Mouse (Mus musculus) limb, embryonic 12.5 days (tissue): ENCODE measurements at regions not wholly inside any gene's neighbourhood (a gene's known extent, or its start where the extent isn't known, plus 50 kb on each side); places are given as distances from the start of the nearest gene placed in this dataset.
A peak's percentile ranks its signal among the peaks of the same experiment; 100 is the strongest.
"Not testable (repeated sequence)": the region's sequence is repeated elsewhere in the genome, so short reads cannot be mapped to it uniquely, and the experiment has no call there.

Experiments
- ATAC-seq: fragments of 200-750 bp; cut with Nextera tagmentation; 2 replicates; pipeline ENCODE4 v1.8.0; 2017; ENCODE audit warnings: low read depth, moderate TSS enrichment; ENCODE audit not compliant: insufficient number of reproducible peaks, insufficient read depth, low FRiP score, low TSS enrichment
- H3K27ac ChIP-seq: fragments of 300-500 bp; sonication (generic); 2 replicates; pipeline ENCODE4 v1.5.1; 2016; ENCODE audit warnings: mild to moderate bottlenecking, moderate library complexity
- H3K27me3 ChIP-seq: fragments of 300-500 bp; sonication (generic); 2 replicates; pipeline ENCODE4 v1.6.1; 2016; ENCODE audit warnings: mild to moderate bottlenecking, moderate library complexity
- H3K36me3 ChIP-seq: fragments of 300-500 bp; sonication (generic); 2 replicates; pipeline ENCODE4 v1.6.1; 2016; ENCODE audit warnings: mild to moderate bottlenecking, moderate library complexity
- H3K4me1 ChIP-seq: fragments of 300-500 bp; sonication (generic); replicated peaks from 2 replicates; pipeline ENCODE4 v1.6.1; 2016
- H3K4me2 ChIP-seq: fragments of 300-500 bp; sonication (generic); 2 replicates; pipeline ENCODE4 v1.6.1; 2016; ENCODE audit warnings: mild to moderate bottlenecking, moderate library complexity
- H3K4me3 ChIP-seq: fragments of 300-500 bp; sonication (generic); replicated peaks from 2 replicates; pipeline ENCODE4 v1.5.1; 2016; ENCODE audit warnings: mild to moderate bottlenecking
- H3K9ac ChIP-seq: fragments of 300-500 bp; sonication (generic); replicated peaks from 2 replicates; pipeline ENCODE4 v1.6.1; 2016; ENCODE audit warnings: mild to moderate bottlenecking, moderate library complexity
- H3K9me3 ChIP-seq: fragments of 300-500 bp; sonication (generic); 2 replicates; pipeline ENCODE4 v1.6.1; 2016; ENCODE audit warnings: mild to moderate bottlenecking, moderate library complexity
- WGBS: fragments of 180-500 bp; shearing (Covaris S2); methylation state at CpG from one replicate; pipeline ENCODE4 v1.1.7; 2016; 5-methylcytosine and 5-hydroxymethylcytosine counted together

- WGBS, result 93% methylated on average over 3 of the region's 3 CpGs
Observed at GRCm38 (mm10) chr12:25529537-25529936, 432.6 kb upstream of the Id2 start.

GRCm38 (mm10) chr12:25526639-25527038, 429.7 kb upstream of the Id2 start:
- Histone ChIP-seq H3K4me2 (no peak overlapping the region), H3K9ac (no peak overlapping the region), H3K4me1 (peaks cover 7% of the 10 kb centered on the region; the same call in 1 of the 2 replicates), H3K27me3 (no peaks in the 10 kb centered on the region), H3K4me3 (no peak overlapping the region), H3K36me3 (no peaks in the 10 kb centered on the region), H3K9me3 (no peaks in the 10 kb centered on the region), H3K27ac (no peak overlapping the region)
- no peak for ATAC-seq
- 91% methylated on average over 11 of the region's 11 CpGs for WGBS

More at GRCm38 (mm10) chr12:25529537-25529936, 432.6 kb upstream of the Id2 start:
- Histone ChIP-seq H3K27me3 (no peaks in the 10 kb centered on the region), H3K4me1 (peaks cover 25% of the 10 kb centered on the region), H3K9me3 (no peaks in the 10 kb centered on the region), H3K27ac (no peak overlapping the region), H3K9ac (no peak overlapping the region), H3K4me2 (no peak overlapping the region), H3K36me3 (no peaks in the 10 kb centered on the region), H3K4me3 (no peak overlapping the region)
- no peak for ATAC-seq

- no peak overlapping the region for H3K4me2 ChIP-seq
- H3K9me3 ChIP-seq, result no peaks in the 10 kb centered on the region
- no peaks in the 10 kb centered on the region for H3K27me3 ChIP-seq
- H3K27ac ChIP-seq, result no peak overlapping the region
- no peak overlapping the region for H3K9ac ChIP-seq
- no peaks in the 10 kb centered on the region for H3K4me1 ChIP-seq
- no peaks in the 10 kb centered on the region for H3K36me3 ChIP-seq
- H3K4me3 ChIP-seq, result no peak overlapping the region
- 84% methylated on average over 2 of the region's 2 CpGs for WGBS
- ATAC-seq, result no peak
Observed at GRCm38 (mm10) chr12:25516738-25517137, 419.8 kb upstream of the Id2 start.

- no peak overlapping the region for H3K4me3 ChIP-seq
- H3K4me2 ChIP-seq, result no peak overlapping the region
- H3K36me3 ChIP-seq, result no peaks in the 10 kb centered on the region
- H3K27me3 ChIP-seq, result no peaks in the 10 kb centered on the region
- no peaks in the 10 kb centered on the region for H3K9me3 ChIP-seq
- no peaks in the 10 kb centered on the region for H3K4me1 ChIP-seq
- no peak overlapping the region for H3K27ac ChIP-seq
- no peak for ATAC-seq
- no peak overlapping the region for H3K9ac ChIP-seq
Observed at GRCm38 (mm10) chr12:25513679-25514078, 416.7 kb upstream of the Id2 start.

GRCm38 (mm10) chr12:25509666-25510065, 412.7 kb upstream of the Id2 start:
- no peak overlapping the region for H3K9ac ChIP-seq
- H3K4me3 ChIP-seq, result no peak overlapping the region
- H3K27me3 ChIP-seq, result no peaks in the 10 kb centered on the region
- H3K36me3 ChIP-seq, result no peaks in the 10 kb centered on the region
- 90% methylated on average over 4 of the region's 4 CpGs for WGBS
- no peaks in the 10 kb centered on the region for H3K4me1 ChIP-seq
- H3K9me3 ChIP-seq, result peaks cover 16% of the 10 kb centered on the region; the same call in 1 of the 2 replicates
- no peak overlapping the region for H3K4me2 ChIP-seq
- H3K27ac ChIP-seq, result no peak overlapping the region
- no peak for ATAC-seq

- WGBS, result 83% methylated on average over 5 of the region's 5 CpGs
- H3K9me3 ChIP-seq, result no peaks in the 10 kb centered on the region
- H3K4me2 ChIP-seq, result no peak overlapping the region
- H3K4me3 ChIP-seq, result no peak overlapping the region
- no peaks in the 10 kb centered on the region for H3K36me3 ChIP-seq
- H3K9ac ChIP-seq, result no peak overlapping the region
- no peak overlapping the region for H3K27ac ChIP-seq
- no peaks in the 10 kb centered on the region for H3K27me3 ChIP-seq
- no peaks in the 10 kb centered on the region for H3K4me1 ChIP-seq
- no peak for ATAC-seq
Observed at GRCm38 (mm10) chr12:25493233-25493632, 396.3 kb upstream of the Id2 start.

- Histone ChIP-seq H3K4me3 (no peak overlapping the region), H3K9ac (no peak overlapping the region), H3K27me3 (no peaks in the 10 kb centered on the region), H3K4me1 (no peaks in the 10 kb centered on the region), H3K9me3 (no peaks in the 10 kb centered on the region), H3K36me3 (no peaks in the 10 kb centered on the region), H3K27ac (no peak overlapping the region), H3K4me2 (no peak overlapping the region)
- no peak for ATAC-seq
- WGBS, result 89% methylated on average over 3 of the region's 3 CpGs
Observed at GRCm38 (mm10) chr12:25492483-25493190, 395.7 kb upstream of the Id2 start.

GRCm38 (mm10) chr12:25475180-25475758, 378.3 kb upstream of the Id2 start:
- H3K27me3 ChIP-seq, result 0 out of 2 replicates have a peak, but pooled peaks cover 3% of the 10 kb centered on the region
- peak overlapping the region; percentile 12; the same call in 1 of the 2 replicates for H3K27ac ChIP-seq
- WGBS, result 5% methylated on average over 10 of the region's 10 CpGs
- H3K4me1 ChIP-seq, result peaks cover 11% of the 10 kb centered on the region
- ATAC-seq, result peak; percentile 56; the same call in 1 of the 2 replicates
- no peak overlapping the region for H3K9ac ChIP-seq
- no peaks in the 10 kb centered on the region for H3K9me3 ChIP-seq
- no peak overlapping the region for H3K4me3 ChIP-seq
- H3K4me2 ChIP-seq, result peak overlapping the region; percentile 34
- no peaks in the 10 kb centered on the region for H3K36me3 ChIP-seq

- WGBS, result 82% methylated on average over 10 of the region's 10 CpGs
- no peaks in the 10 kb centered on the region for H3K27me3 ChIP-seq
- no peak for ATAC-seq
- H3K36me3 ChIP-seq, result no peaks in the 10 kb centered on the region
- H3K27ac ChIP-seq, result no peak overlapping the region
- H3K4me1 ChIP-seq, result peaks cover 4% of the 10 kb centered on the region; the same call in 1 of the 2 replicates
- H3K9ac ChIP-seq, result no peak overlapping the region
- no peaks in the 10 kb centered on the region for H3K9me3 ChIP-seq
- no peak overlapping the region for H3K4me2 ChIP-seq
- H3K4me3 ChIP-seq, result no peak overlapping the region
Observed at GRCm38 (mm10) chr12:25469181-25469580, 372.2 kb upstream of the Id2 start.

- WGBS, result 49% methylated on average over 12 of the region's 12 CpGs
Observed at GRCm38 (mm10) chr12:25467789-25468188, 370.8 kb upstream of the Id2 start.

GRCm38 (mm10) chr12:25462690-25463089, 365.8 kb upstream of the Id2 start:
- H3K9me3 ChIP-seq, H3K4me3 ChIP-seq, H3K4me1 ChIP-seq, H3K9ac ChIP-seq, H3K36me3 ChIP-seq, H3K4me2 ChIP-seq, H3K27me3 ChIP-seq, ATAC-seq, H3K27ac ChIP-seq: not testable (repeated sequence)
- 83% methylated on average over 2 of the region's 2 CpGs for WGBS

More at GRCm38 (mm10) chr12:25467789-25468188, 370.8 kb upstream of the Id2 start:
- Histone ChIP-seq H3K9me3 (no peaks in the 10 kb centered on the region), H3K27ac (no peak overlapping the region), H3K4me1 (peaks cover 4% of the 10 kb centered on the region; the same call in 1 of the 2 replicates), H3K9ac (no peak overlapping the region), H3K36me3 (no peaks in the 10 kb centered on the region), H3K4me2 (no peak overlapping the region), H3K4me3 (no peak overlapping the region), H3K27me3 (no peaks in the 10 kb centered on the region)
- ATAC-seq, result no peak
